ENCODE assay signal across 8 mouse cellular contexts in the genomic region with DNA sequence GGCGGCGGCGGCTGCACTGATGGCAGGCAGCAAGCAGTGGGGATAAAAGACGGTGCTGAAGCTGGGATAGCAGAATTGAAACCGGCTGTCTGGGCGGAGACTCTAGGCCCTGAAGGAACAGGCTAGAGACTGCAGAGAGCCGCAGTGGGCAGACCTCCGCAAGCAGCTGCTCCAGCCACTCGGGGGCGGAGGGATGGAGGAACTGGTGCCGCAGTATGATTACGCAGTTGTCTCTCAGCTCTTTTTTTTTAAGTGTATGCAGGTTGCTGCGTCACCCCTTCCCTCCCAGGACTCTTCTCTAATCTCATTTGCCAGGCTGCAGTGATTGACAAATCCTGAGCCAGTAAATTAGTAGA. TPM values are rescaled to one million over a fixed set of nuclear protein-coding genes. Genes with fewer than 3 reads are reported as not detected.
A peak's percentile ranks its signal among the peaks of the same experiment; 100 is the strongest.
DNase-seq lines count a peak whose midpoint lies in the region; ATAC-seq and TF ChIP-seq lines count a peak whose summit lies in the region.

Gene Nap1l2, minus strand, starts transcription at position 210 of the 356 bp plus-strand sequence.

- H3K9me3 ChIP-seq in intestine, embryonic 16.5 days (ENCODE audit: control insufficient read depth, low read length), result no peaks in the 10 kb centered on the region
- no peaks in the 10 kb centered on the region for H3K9me3 ChIP-seq in limb, embryonic 12.5 days

- H3K4me3 ChIP-seq in gastrocnemius, adult 2 months, result peak within 1 kb of the TSS; percentile 36
- peak within 1 kb of the TSS; percentile 46 for H3K4me3 ChIP-seq in intestine, embryonic 16.5 days (ENCODE audit: low read length)
- H3K4me3 ChIP-seq in limb, embryonic 12.5 days (replicated peaks), result peak within 1 kb of the TSS; percentile 43

- WGBS in intestine, embryonic 16.5 days, result 21% methylated on average over 13 of the region's 13 CpGs
- WGBS in limb, embryonic 12.5 days, result 8% methylated on average over 13 of the region's 13 CpGs

- intact Hi-C loops in gastrocnemius, adult 2 months (cut with DNase I), result no loop called here

- peaks cover 23% of the 10 kb centered on the region for H3K27me3 ChIP-seq in intestine, embryonic 16.5 days (replicated peaks; ENCODE audit: control insufficient read depth, insufficient read depth, low read length)
- H3K27me3 ChIP-seq in limb, embryonic 12.5 days, result peaks cover 26% of the 10 kb centered on the region

- no peak within 1 kb of the TSS for H3K27ac ChIP-seq in gastrocnemius, adult 2 months
- H3K27ac ChIP-seq in intestine, embryonic 16.5 days (ENCODE audit: low read length), result no peak within 1 kb of the TSS
- H3K27ac ChIP-seq in limb, embryonic 12.5 days, result no peak within 1 kb of the TSS

- DNase-seq in gastrocnemius, adult 2 months, result peak; percentile 17
- DNase-seq in gastrocnemius, adult 8-10 months (ENCODE audit: low spot score in 2 of 2), result no peak
- DNase-seq in cerebellum, postnatal 25 days, result peak; percentile 87 to 88
- peak; percentile 69 to 86 for DNase-seq in frontal cortex, postnatal 36 days (ENCODE audit: low spot score in 2 of 2)
- DNase-seq in thymus, postnatal 25 days, result no peak

- H3K9ac ChIP-seq in intestine, embryonic 16.5 days (ENCODE audit: low read depth, low read length), result no peak within 1 kb of the TSS
- no peak within 1 kb of the TSS; the same call in 1 of the 2 replicates for H3K9ac ChIP-seq in limb, embryonic 12.5 days (replicated peaks)

- no peaks in the 10 kb centered on the region for H3K36me3 ChIP-seq in intestine, embryonic 16.5 days (ENCODE audit: control insufficient read depth, insufficient read depth, low read length)
- H3K36me3 ChIP-seq in limb, embryonic 12.5 days, result no peaks in the 10 kb centered on the region

- TF ChIP-seq CTCF in gastrocnemius, adult 2 months (IDR thresholded peaks at IDR 0.05), result no peak

- no peaks in the 10 kb centered on the region for H3K4me1 ChIP-seq in intestine, embryonic 16.5 days (ENCODE audit: control insufficient read depth, insufficient read depth, low read length)
- no peaks in the 10 kb centered on the region for H3K4me1 ChIP-seq in limb, embryonic 12.5 days (replicated peaks)

- peak; percentile 44; the same call in 1 of the 2 replicates for ATAC-seq in intestine, embryonic 16.5 days
- ATAC-seq in limb, embryonic 12.5 days (ENCODE audit: insufficient number of reproducible peaks, insufficient read depth, low FRiP score, low TSS enrichment, low read depth), result no peak
- ATAC-seq in monocyte, adult 5-6 weeks (replicated peaks; ENCODE audit: insufficient number of reproducible peaks, low FRiP score, low TSS enrichment, poor library complexity, severe bottlenecking), result peak; percentile 68; the same call in 1 of the 2 replicates

- H3K4me2 ChIP-seq in intestine, embryonic 16.5 days (ENCODE audit: low read depth, low read length), result peak within 1 kb of the TSS; percentile 56
- peak within 1 kb of the TSS; percentile 60 for H3K4me2 ChIP-seq in limb, embryonic 12.5 days

RNA-seq across cellular contexts. Expression of gene Nap1l2, which starts in this region (rescaled TPM):
- total RNA-seq in gastrocnemius, adult 2 months (2021), result not detected
- total RNA-seq in gastrocnemius, adult 8-10 months (2022), result not detected
- polyA plus RNA-seq in intestine, embryonic 16.5 days (2015; fragmentation: Nextera tagmentation; extraction: Ambion mirVana), result 1.9 and 2.3 TPM in 2 replicates
- 3.5 and 4.1 TPM in 2 replicates for polyA plus RNA-seq in limb, embryonic 12.5 days (2016; fragmentation: Nextera tagmentation; extraction: Ambion mirVana)
- 1.1 to 1.5 TPM in 2 of 3 replicates, not detected in the other for total RNA-seq in monocyte, adult 5-6 weeks (2017)

Comparison
In these comparisons a context has a peak if more than half of its experiments do, and no peak if none do; other contexts are left out.
1. Peak in DNase-seq and H3K4me3 ChIP-seq in gastrocnemius, adult 2 months; RNA of the gene not detected or under 1 TPM.
2. DNase-seq: peak in cerebellum, postnatal 25 days (2 of 2) and frontal cortex, postnatal 36 days (2 of 2); none in gastrocnemius, adult 8-10 months (0 of 2) and thymus, postnatal 25 days (single experiment).
3. Peak in every context shown above with its lines, with median percentiles within 50 percentile points of each other: H3K4me3 ChIP-seq.